13 mouse cellular contexts compared by ENCODE assay signal in genomic region chr8:107130028-107130427, GRCm38 (mm10). TPM values are rescaled to one million over a fixed set of nuclear protein-coding genes. Genes with fewer than 3 reads are reported as not detected.
DNase-seq lines count a peak whose midpoint lies in the region; ATAC-seq and TF ChIP-seq lines count a peak whose summit lies in the region.
"Had no signal": no experiment of that assay in that cellular context is flagged by ENCODE, and none has a peak within 500 bp of the region (broad histone marks: within the 10 kb centered on the region; RNA-seq: fewer than 3 reads in every experiment).

No protein-coding gene starts in this region.

- TF ChIP-seq CTCF in liver, adult 2 months (IDR thresholded peaks at IDR 0.05; ENCODE audit: low read depth, low read length) = no peak

- no peak overlapping the region for H3ac ChIP-seq in myocyte (ENCODE audit: control insufficient read depth, insufficient read length)

- no peaks in the 10 kb centered on the region for H3K9me3 ChIP-seq in forebrain, embryonic 10.5 days
- no peaks in the 10 kb centered on the region for H3K9me3 ChIP-seq in forebrain, embryonic 14.5 days (replicated peaks; ENCODE audit: control insufficient read depth, low read length)
- H3K9me3 ChIP-seq in heart, embryonic 16.5 days (replicated peaks; ENCODE audit: control insufficient read depth, low read length) = no peaks in the 10 kb centered on the region
- no peaks in the 10 kb centered on the region for H3K9me3 ChIP-seq in liver, embryonic 11.5 days (ENCODE audit: control insufficient read depth, low read length)
- H3K9me3 ChIP-seq: forebrain, embryonic 12.5 days; liver, embryonic 13.5 days had no signal

- no peaks in the 10 kb centered on the region for H3K36me3 ChIP-seq in forebrain, embryonic 10.5 days (replicated peaks)
- H3K36me3 ChIP-seq in forebrain, embryonic 14.5 days (ENCODE audit: control insufficient read depth, insufficient read depth, low read length) = no peaks in the 10 kb centered on the region
- H3K36me3 ChIP-seq in heart, embryonic 16.5 days (ENCODE audit: control insufficient read depth, insufficient read depth) = no peaks in the 10 kb centered on the region
- H3K36me3 ChIP-seq in liver, adult 2 months (ENCODE audit: control insufficient read depth, insufficient read depth, low read length) = no peaks in the 10 kb centered on the region
- H3K36me3 ChIP-seq in liver, embryonic 11.5 days (ENCODE audit: control insufficient read depth, insufficient read depth, low read length) = no peaks in the 10 kb centered on the region
- no peaks in the 10 kb centered on the region for H3K36me3 ChIP-seq in myocyte (ENCODE audit: control insufficient read depth, insufficient read depth)
- H3K36me3 ChIP-seq: forebrain, embryonic 12.5 days; liver, embryonic 13.5 days had no signal

- H3K79me2 ChIP-seq in liver, adult 2 months (ENCODE audit: control insufficient read depth, insufficient read depth, low read length) = no peaks in the 10 kb centered on the region
- H3K79me2 ChIP-seq in myocyte (ENCODE audit: control insufficient read depth, insufficient read depth) = no peaks in the 10 kb centered on the region

- 0 out of 2 replicates have a peak overlapping the region, but pooled peaks have one; percentile 51 for H3K27ac ChIP-seq in forebrain, embryonic 10.5 days
- H3K27ac ChIP-seq in forebrain, embryonic 14.5 days (ENCODE audit: low read depth, low read length) = no peak overlapping the region
- peak overlapping the region; percentile 89 for H3K27ac ChIP-seq in heart, embryonic 16.5 days (ENCODE audit: low read length)
- peak overlapping the region; percentile 54 for H3K27ac ChIP-seq in liver, adult 2 months (replicated peaks; ENCODE audit: insufficient read depth, low read depth, low read length)
- H3K27ac ChIP-seq in liver, embryonic 11.5 days (ENCODE audit: low read depth, low read length) = no peak overlapping the region
- H3K27ac ChIP-seq: forebrain, embryonic 12.5 days; liver, embryonic 13.5 days had no signal

- H3K9ac ChIP-seq in forebrain, embryonic 14.5 days (ENCODE audit: low read length) = no peak overlapping the region
- no peak overlapping the region for H3K9ac ChIP-seq in heart, embryonic 16.5 days (ENCODE audit: low read length)
- no peak overlapping the region for H3K9ac ChIP-seq in liver, adult 2 months (ENCODE audit: low read depth, low read length)
- H3K9ac ChIP-seq in liver, embryonic 11.5 days (ENCODE audit: low read depth, low read length) = no peak overlapping the region
- H3K9ac ChIP-seq: forebrain, embryonic 12.5 days; liver, embryonic 13.5 days had no signal

- 72% methylated on average over 6 of the region's 6 CpGs for WGBS in forebrain, embryonic 10.5 days
- 65% methylated on average over 6 of the region's 6 CpGs for WGBS in forebrain, embryonic 14.5 days
- WGBS in heart, embryonic 16.5 days = 77% methylated on average over 6 of the region's 6 CpGs
- WGBS in liver, adult 2 months = 43% methylated on average over 6 of the region's 6 CpGs
- 85% methylated on average over 6 of the region's 6 CpGs for WGBS in liver, embryonic 11.5 days

- H3K4me1 ChIP-seq in forebrain, embryonic 10.5 days = peaks cover 38% of the 10 kb centered on the region
- H3K4me1 ChIP-seq in forebrain, embryonic 14.5 days (ENCODE audit: control insufficient read depth, insufficient read depth, low read length) = no peaks in the 10 kb centered on the region; the same call in 1 of the 2 replicates
- peaks cover 26% of the 10 kb centered on the region for H3K4me1 ChIP-seq in heart, embryonic 16.5 days (ENCODE audit: control insufficient read depth, insufficient read depth, low read length)
- H3K4me1 ChIP-seq in liver, adult 2 months (ENCODE audit: control insufficient read depth, insufficient read depth, low read length) = peaks cover 12% of the 10 kb centered on the region
- no peaks in the 10 kb centered on the region for H3K4me1 ChIP-seq in liver, embryonic 11.5 days (replicated peaks; ENCODE audit: control insufficient read depth, insufficient read depth, low read length)

- DNase-seq in forebrain, embryonic 10.5 days (ENCODE audit: extremely low spot score, low spot score) = no peak
- no peak for DNase-seq in forebrain, embryonic 14.5 days (ENCODE audit: low spot score)
- no peak for DNase-seq in heart, adult 9 months (ENCODE audit: low spot score in 2 of 2)
- DNase-seq in liver, adult 2 months (ENCODE audit: extremely low read depth, low read depth, low spot score) = no peak
- DNase-seq in liver, embryonic 11.5 days (ENCODE audit: low spot score) = no peak
- DNase-seq: cerebellum, adult 2 months; gastrocnemius, postnatal 25 days; liver, embryonic 13.5 days; thymus, postnatal 4 days had no signal

- no peak overlapping the region for H3K4me3 ChIP-seq in forebrain, embryonic 10.5 days
- no peak overlapping the region for H3K4me3 ChIP-seq in forebrain, embryonic 14.5 days (ENCODE audit: low read depth, low read length)
- H3K4me3 ChIP-seq in heart, embryonic 16.5 days (ENCODE audit: low read length) = no peak overlapping the region
- H3K4me3 ChIP-seq in liver, adult 2 months (ENCODE audit: insufficient read depth, low read depth, low read length) = no peak overlapping the region
- no peak overlapping the region for H3K4me3 ChIP-seq in liver, embryonic 11.5 days (ENCODE audit: low read depth, low read length)
- H3K4me3 ChIP-seq in myocyte = no peak overlapping the region
- H3K4me3 ChIP-seq: forebrain, embryonic 12.5 days; liver, embryonic 13.5 days had no signal

- H3K27me3 ChIP-seq in forebrain, embryonic 10.5 days (ENCODE audit: poor library complexity, severe bottlenecking) = peaks cover 3% of the 10 kb centered on the region; the same call in 1 of the 2 replicates
- no peaks in the 10 kb centered on the region for H3K27me3 ChIP-seq in forebrain, embryonic 14.5 days (replicated peaks; ENCODE audit: control insufficient read depth, insufficient read depth, low read length)
- no peaks in the 10 kb centered on the region for H3K27me3 ChIP-seq in heart, embryonic 16.5 days (ENCODE audit: control insufficient read depth, insufficient read depth, low read length)
- H3K27me3 ChIP-seq in liver, adult 2 months (ENCODE audit: control insufficient read depth, insufficient read depth, low read length) = no peaks in the 10 kb centered on the region
- H3K27me3 ChIP-seq in liver, embryonic 11.5 days (replicated peaks; ENCODE audit: control insufficient read depth, insufficient read depth, low read length) = no peaks in the 10 kb centered on the region
- no peaks in the 10 kb centered on the region for H3K27me3 ChIP-seq in myocyte (ENCODE audit: control insufficient read depth, insufficient read depth, insufficient read length)

- H3K4me2 ChIP-seq in forebrain, embryonic 14.5 days (ENCODE audit: low read length) = no peak overlapping the region
- no peak overlapping the region for H3K4me2 ChIP-seq in heart, embryonic 16.5 days (ENCODE audit: low read depth, low read length)
- no peak overlapping the region for H3K4me2 ChIP-seq in liver, embryonic 11.5 days
- peak overlapping the region; percentile 52 for H3K4me2 ChIP-seq in myocyte (ENCODE audit: low read depth)
- H3K4me2 ChIP-seq: forebrain, embryonic 12.5 days; liver, embryonic 13.5 days had no signal

- ATAC-seq in forebrain, embryonic 14.5 days = no peak
- no peak for ATAC-seq in heart, embryonic 16.5 days (replicated peaks; ENCODE audit: extremely low read depth, insufficient read depth, low FRiP score)
- no peak for ATAC-seq in liver, embryonic 11.5 days (replicated peaks; ENCODE audit: low FRiP score)
- ATAC-seq in erythroid progenitor cell, adult 5-6 weeks (replicated peaks; ENCODE audit: low FRiP score, poor library complexity, severe bottlenecking) = no peak

- TF ChIP-seq POLR2A in liver, adult 2 months (IDR thresholded peaks at IDR 0.05; ENCODE audit: extremely low read depth, insufficient read depth, low read length) = no peak
- TF ChIP-seq POLR2A in myocyte (IDR thresholded peaks at IDR 0.05; ENCODE audit: insufficient read length, low read depth) = no peak

TF ChIP-seq in myocyte, 11 proteins besides CTCF, POLR2A, EP300 and RAD21 (continues in another document):
- TF ChIP-seq CEBPB (IDR thresholded peaks at IDR 0.05; ENCODE audit: insufficient read depth, poor library complexity, severe bottlenecking) (no peak), USF1 (IDR thresholded peaks at IDR 0.05; ENCODE audit: low read depth) (no peak), TCF3 (IDR thresholded peaks at IDR 0.05; ENCODE audit: insufficient read length, low read depth) (no peak), E2F4 (IDR thresholded peaks at IDR 0.05; ENCODE audit: insufficient read depth) (no peak), POLR2AphosphoS2 (IDR thresholded peaks at IDR 0.05; ENCODE audit: insufficient read length, low read depth) (no peak), TCF12 (IDR thresholded peaks at IDR 0.05; ENCODE audit: insufficient read depth, poor library complexity, severe bottlenecking) (no peak), MYOG (IDR thresholded peaks at IDR 0.05; ENCODE audit: control insufficient read depth in 1 of 3, insufficient read depth in 1 of 3, insufficient read length in 2 of 3, low read depth in 2 of 3) (no peak), SRF (IDR thresholded peaks at IDR 0.05; ENCODE audit: control insufficient read depth, insufficient read length, low read depth) (no peak)

RNA-seq across cellular contexts. Expression of gene Cyb5b, which starts 20.4 kb away (rescaled TPM):
- 169 and 173 TPM in 2 replicates for polyA plus RNA-seq in forebrain, embryonic 10.5 days (2016; fragmentation: Nextera tagmentation; extraction: Ambion mirVana)
- 108 and 118 TPM in 2 replicates for polyA plus RNA-seq in forebrain, embryonic 14.5 days (2014; fragmentation: Nextera tagmentation; extraction: Ambion mirVana)
- 54.3 and 54.9 TPM in 2 replicates for polyA plus RNA-seq in heart, embryonic 16.5 days (2015; fragmentation: Nextera tagmentation; extraction: Ambion mirVana)
- 253 and 256 TPM in 2 replicates for total RNA-seq in liver, adult 2 months (2014; rRNA removed)
- polyA plus RNA-seq in liver, adult 2 months (2012; rRNA removed) = 223 and 265 TPM in 2 replicates
- polyA plus RNA-seq in liver, embryonic 11.5 days (2014; fragmentation: Nextera tagmentation; extraction: Ambion mirVana) = 77.1 and 85.4 TPM in 2 replicates
- 48.3 TPM for polyA plus RNA-seq in myocyte (2012; fragmentation: generic; extraction: Trizol)
- total RNA-seq in erythroid progenitor cell, adult 5-6 weeks (2015; ENCODE audit: low replicate concordance) = 16.8 and 19.5 TPM in 2 replicates
- total RNA-seq in erythroid progenitor cell, adult 5-6 weeks (2017; ENCODE audit: low replicate concordance) = 6.8 and 7.4 TPM in 2 replicates

RNA-seq across cellular contexts. Expression of gene Terf2, which starts 33.7 kb away (rescaled TPM):
- 17.0 and 19.6 TPM in 2 replicates for polyA plus RNA-seq in forebrain, embryonic 10.5 days (2016; fragmentation: Nextera tagmentation; extraction: Ambion mirVana)
- polyA plus RNA-seq in forebrain, embryonic 14.5 days (2014; fragmentation: Nextera tagmentation; extraction: Ambion mirVana) = 19.2 and 19.9 TPM in 2 replicates
- polyA plus RNA-seq in heart, embryonic 16.5 days (2015; fragmentation: Nextera tagmentation; extraction: Ambion mirVana) = 10.0 and 10.2 TPM in 2 replicates
- 3.6 and 4.0 TPM in 2 replicates for total RNA-seq in liver, adult 2 months (2014; rRNA removed)
- polyA plus RNA-seq in liver, adult 2 months (2012; rRNA removed) = 2.9 and 3.3 TPM in 2 replicates
- polyA plus RNA-seq in liver, embryonic 11.5 days (2014; fragmentation: Nextera tagmentation; extraction: Ambion mirVana) = 8.7 and 11.3 TPM in 2 replicates
- 14.7 TPM for polyA plus RNA-seq in myocyte (2012; fragmentation: generic; extraction: Trizol)
- 28.1 and 33.5 TPM in 2 replicates for total RNA-seq in erythroid progenitor cell, adult 5-6 weeks (2015; ENCODE audit: low replicate concordance)
- total RNA-seq in erythroid progenitor cell, adult 5-6 weeks (2017; ENCODE audit: low replicate concordance) = 22.2 and 30.9 TPM in 2 replicates

Comparison
In these comparisons a context has a peak if more than half of its experiments do, and no peak if none do; other contexts are left out.
1. H3K27ac ChIP-seq: peak in forebrain, embryonic 10.5 days (single experiment), heart, embryonic 16.5 days (single experiment) and liver, adult 2 months (single experiment); none in forebrain, embryonic 14.5 days (single experiment) and liver, embryonic 11.5 days (single experiment).